Comparison of ENCODE assay signal across 17 mouse cellular contexts in the genomic region with DNA sequence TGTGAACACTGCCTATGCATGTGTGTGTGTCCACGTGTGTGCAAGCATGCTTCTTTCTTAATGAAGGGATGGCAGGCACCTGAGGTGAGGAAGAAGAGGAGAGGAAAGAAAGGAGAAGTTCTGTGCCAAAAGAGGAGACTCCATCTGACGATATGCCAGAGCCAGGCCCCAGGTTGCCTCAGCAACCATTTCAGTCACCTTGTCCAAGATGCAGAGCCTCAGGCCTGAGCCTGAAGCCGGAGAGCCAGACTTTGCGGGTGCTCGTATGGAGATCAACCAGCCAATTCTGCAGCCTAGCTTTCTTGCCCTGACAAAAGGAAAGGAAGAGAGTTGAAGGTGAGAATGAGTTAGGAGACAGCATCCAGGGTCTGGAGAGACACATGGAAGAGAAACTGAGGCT.
"Had no signal": no experiment of that assay in that cellular context is flagged by ENCODE, and none has a peak within 500 bp of the region (broad histone marks: within the 10 kb centered on the region; RNA-seq: fewer than 3 reads in every experiment).

No protein-coding gene starts in this region.

- H3K36me3 ChIP-seq: lung, embryonic 15.5 days; midbrain, embryonic 13.5 days; midbrain, embryonic 15.5 days; neural tube, embryonic 12.5 days; stomach, embryonic 15.5 days had no signal

- DNase-seq: lung, adult 2 months; lung, postnatal 14 days; lung, postnatal 36 days; right cerebral cortex, postnatal 14 days; thymus, adult 2 months; thymus, postnatal 25 days; thymus, postnatal 4 days had no signal

- H3K27me3 ChIP-seq: lung, embryonic 15.5 days; megakaryocyte, embryonic 14.5 days; midbrain, embryonic 13.5 days; midbrain, embryonic 15.5 days; neural tube, embryonic 12.5 days; stomach, embryonic 15.5 days had no signal

- H3K4me3 ChIP-seq: lung, embryonic 15.5 days; megakaryocyte, embryonic 14.5 days; midbrain, embryonic 13.5 days; midbrain, embryonic 15.5 days; neural tube, embryonic 12.5 days; stomach, embryonic 15.5 days had no signal

- H3K9me3 ChIP-seq: lung, embryonic 15.5 days; midbrain, embryonic 13.5 days; midbrain, embryonic 15.5 days; neural tube, embryonic 12.5 days; stomach, embryonic 15.5 days had no signal

- H3K4me2 ChIP-seq: lung, embryonic 15.5 days; midbrain, embryonic 11.5 days; midbrain, embryonic 13.5 days; midbrain, embryonic 15.5 days; neural tube, embryonic 12.5 days; stomach, embryonic 15.5 days had no signal

- H3K4me1 ChIP-seq: lung, embryonic 15.5 days; megakaryocyte, embryonic 14.5 days; neural tube, embryonic 12.5 days; stomach, embryonic 15.5 days had no signal

- H3K9ac ChIP-seq: lung, embryonic 15.5 days; midbrain, embryonic 13.5 days; midbrain, embryonic 15.5 days; neural tube, embryonic 12.5 days; stomach, embryonic 15.5 days had no signal

- H3K27ac ChIP-seq: lung, embryonic 15.5 days; macrophage; midbrain, embryonic 13.5 days; midbrain, embryonic 15.5 days; neural tube, embryonic 12.5 days; stomach, embryonic 15.5 days; stomach, postnatal 0 days had no signal

- ATAC-seq: lung, postnatal 0 days; midbrain, embryonic 13.5 days; midbrain, embryonic 15.5 days had no signal
